Comparison of ENCODE assay signal across 8 mouse cellular contexts in the genomic region with DNA sequence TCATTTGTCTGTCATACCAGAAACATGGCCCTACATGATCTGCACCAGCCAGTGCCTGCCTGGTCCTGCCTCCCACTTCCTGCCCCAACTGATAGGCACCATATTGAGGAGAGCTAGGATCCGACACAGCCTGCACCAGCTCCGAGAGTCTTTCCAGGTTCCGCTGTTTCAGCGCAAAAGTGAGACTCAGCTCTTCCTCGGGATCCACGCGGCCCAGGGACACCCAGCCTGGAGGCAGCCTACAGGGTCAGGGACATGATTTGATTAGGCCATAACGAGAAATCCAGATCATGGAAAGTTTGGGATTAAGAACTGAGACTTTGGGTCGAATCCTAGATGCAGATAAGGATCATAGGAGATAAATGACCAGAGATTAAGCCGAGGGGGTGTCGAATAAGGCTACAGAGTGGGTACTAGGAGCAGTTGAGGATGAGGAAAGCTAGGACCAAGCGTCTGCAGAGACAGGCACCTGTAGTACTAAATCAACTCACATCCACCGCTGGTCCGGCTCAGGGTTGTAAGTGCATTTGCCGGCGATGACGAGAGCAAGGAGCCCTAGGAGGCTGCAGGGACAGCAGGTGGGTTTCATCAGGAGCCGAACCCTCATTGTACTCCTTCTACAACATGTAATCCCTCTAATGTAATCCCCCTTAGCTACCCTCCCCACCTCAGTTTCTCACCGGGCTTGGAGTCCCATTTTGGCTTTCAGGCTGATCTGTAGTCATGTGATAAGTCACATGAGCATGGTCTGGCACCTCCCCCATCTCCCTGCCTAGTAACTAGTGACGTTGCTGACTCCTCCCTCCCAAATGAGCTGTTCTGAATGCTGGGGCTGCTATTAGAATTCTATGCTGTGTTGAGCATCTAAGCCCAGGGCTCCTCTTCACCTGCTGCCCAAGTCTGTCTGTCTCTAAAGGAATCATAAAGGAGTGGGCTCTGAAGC. TPM values are rescaled to one million over a fixed set of nuclear protein-coding genes. Genes with fewer than 3 reads are reported as not detected.
A peak's percentile ranks its signal among the peaks of the same experiment; 100 is the strongest.
DNase-seq lines count a peak whose midpoint lies in the region; ATAC-seq and TF ChIP-seq lines count a peak whose summit lies in the region.

Gene Tpp1 (minus strand): TSS at position 745 of the 943 bp plus-strand sequence.

- DNase-seq in 3134 (ENCODE audit: extremely low read depth, insufficient read length, low spot score), result peak; percentile 68
- peak; percentile 90 to 92 for DNase-seq in adrenal gland, postnatal 36 days
- peak; percentile 86 to 90 for DNase-seq in heart, adult 2 months
- peak; percentile 95 to 96 for DNase-seq in kidney, adult 8-10 months
- DNase-seq in spleen, postnatal 10 days (ENCODE audit: low spot score in 2 of 2), result peak; percentile 75 to 91

- peak; percentile 72; the same call in 1 of the 2 replicates for TF ChIP-seq EP300 in heart, adult 2 months (IDR thresholded peaks at IDR 0.05; ENCODE audit: insufficient read depth, low read depth, low read length)

- intact Hi-C loops in heart, adult 2 months (cut with DNase I), result no loop called here

- H3K36me3 ChIP-seq in embryonic facial prominence, embryonic 13.5 days, result peaks cover 68% of the 10 kb centered on the region
- H3K36me3 ChIP-seq in heart, adult 2 months (ENCODE audit: control insufficient read depth, insufficient read depth, low read length), result no peaks in the 10 kb centered on the region
- peaks cover 63% of the 10 kb centered on the region for H3K36me3 ChIP-seq in limb, embryonic 13.5 days
- peaks cover 41% of the 10 kb centered on the region for H3K36me3 ChIP-seq in midbrain, embryonic 16.5 days (ENCODE audit: control insufficient read depth, insufficient read depth, low read length)

- peak; percentile 85 for ATAC-seq in embryonic facial prominence, embryonic 13.5 days (ENCODE audit: insufficient number of reproducible peaks, insufficient read depth, low FRiP score, low TSS enrichment, low read depth)
- ATAC-seq in limb, embryonic 13.5 days (ENCODE audit: low FRiP score, low read depth), result peak; percentile 92
- peak; percentile 85 for ATAC-seq in midbrain, embryonic 16.5 days

- no peaks in the 10 kb centered on the region for H3K9me3 ChIP-seq in embryonic facial prominence, embryonic 13.5 days
- no peaks in the 10 kb centered on the region for H3K9me3 ChIP-seq in limb, embryonic 13.5 days
- H3K9me3 ChIP-seq in midbrain, embryonic 16.5 days (replicated peaks; ENCODE audit: control insufficient read depth, low read length, poor library complexity, severe bottlenecking), result no peaks in the 10 kb centered on the region

- peaks cover 9% of the 10 kb centered on the region for H3K4me1 ChIP-seq in embryonic facial prominence, embryonic 13.5 days
- H3K4me1 ChIP-seq in heart, adult 2 months (ENCODE audit: control insufficient read depth, insufficient read depth, low read length), result peaks cover 3% of the 10 kb centered on the region
- H3K4me1 ChIP-seq in limb, embryonic 13.5 days, result peaks cover 5% of the 10 kb centered on the region
- peaks cover 9% of the 10 kb centered on the region for H3K4me1 ChIP-seq in midbrain, embryonic 16.5 days (ENCODE audit: control insufficient read depth, insufficient read depth, low read length)

- H3K4me2 ChIP-seq in embryonic facial prominence, embryonic 13.5 days, result peak within 1 kb of the TSS; percentile 77
- H3K4me2 ChIP-seq in limb, embryonic 13.5 days (replicated peaks), result peak within 1 kb of the TSS; percentile 77
- H3K4me2 ChIP-seq in midbrain, embryonic 16.5 days (ENCODE audit: low read length), result peak within 1 kb of the TSS; percentile 50

- peak within 1 kb of the TSS; percentile 39; the same call in 1 of the 2 replicates for H3K27ac ChIP-seq in embryonic facial prominence, embryonic 13.5 days
- peak within 1 kb of the TSS; percentile 82 for H3K27ac ChIP-seq in heart, adult 2 months
- H3K27ac ChIP-seq in limb, embryonic 13.5 days, result 0 out of 2 replicates have a peak within 1 kb of the TSS, but pooled peaks have one; percentile 12
- peak within 1 kb of the TSS; percentile 78 for H3K27ac ChIP-seq in midbrain, embryonic 16.5 days (ENCODE audit: low read length)

- peak within 1 kb of the TSS; percentile 78 for H3K9ac ChIP-seq in embryonic facial prominence, embryonic 13.5 days
- peak within 1 kb of the TSS; percentile 93 for H3K9ac ChIP-seq in heart, adult 2 months (ENCODE audit: low read depth, low read length)
- H3K9ac ChIP-seq in limb, embryonic 13.5 days, result peak within 1 kb of the TSS; percentile 72
- peak within 1 kb of the TSS; percentile 66 for H3K9ac ChIP-seq in midbrain, embryonic 16.5 days (ENCODE audit: low read depth, low read length)

- WGBS in embryonic facial prominence, embryonic 13.5 days, result 22% methylated on average over 20 of the region's 20 CpGs
- 15% methylated on average over 20 of the region's 20 CpGs for WGBS in heart, adult 2 months
- WGBS in limb, embryonic 13.5 days, result 23% methylated on average over 20 of the region's 20 CpGs
- WGBS in midbrain, embryonic 16.5 days, result 18% methylated on average over 20 of the region's 20 CpGs

- H3K4me3 ChIP-seq in embryonic facial prominence, embryonic 13.5 days, result peak within 1 kb of the TSS; percentile 59
- peak within 1 kb of the TSS; percentile 72 for H3K4me3 ChIP-seq in heart, adult 2 months
- peak within 1 kb of the TSS; percentile 59 for H3K4me3 ChIP-seq in limb, embryonic 13.5 days
- peak within 1 kb of the TSS; percentile 46 for H3K4me3 ChIP-seq in midbrain, embryonic 16.5 days (ENCODE audit: low read depth, low read length)

- H3K79me2 ChIP-seq in heart, adult 2 months (replicated peaks; ENCODE audit: control insufficient read depth, insufficient read depth, low read length), result no peaks in the 10 kb centered on the region

- TF ChIP-seq CTCF in heart, adult 2 months (IDR thresholded peaks at IDR 0.05), result no peak

- TF ChIP-seq POLR2A in heart, adult 2 months (IDR thresholded peaks at IDR 0.05; ENCODE audit: insufficient read depth, low read depth, low read length), result peak; percentile 76; the same call in 1 of the 2 replicates

- H3K27me3 ChIP-seq in embryonic facial prominence, embryonic 13.5 days, result no peaks in the 10 kb centered on the region
- no peaks in the 10 kb centered on the region for H3K27me3 ChIP-seq in heart, adult 2 months (ENCODE audit: control insufficient read depth, insufficient read depth, low read length)
- H3K27me3 ChIP-seq in limb, embryonic 13.5 days, result no peaks in the 10 kb centered on the region
- H3K27me3 ChIP-seq in midbrain, embryonic 16.5 days (ENCODE audit: control insufficient read depth, insufficient read depth, low read depth, low read length), result no peaks in the 10 kb centered on the region

RNA-seq across cellular contexts. Expression of gene Tpp1, which starts in this region (rescaled TPM):
- total RNA-seq in adrenal gland, postnatal 36 days (2021), result 100 to 1,000 TPM in 1 of 2 experiments, 10 to 100 TPM in 1; 99.2 to 113 TPM
- polyA plus RNA-seq in embryonic facial prominence, embryonic 13.5 days (2015; fragmentation: Nextera tagmentation; extraction: Ambion mirVana), result 44.0 and 45.8 TPM in 2 replicates
- total RNA-seq in heart, adult 2 months (2021), result 10 to 100 TPM; 42.1 to 50.3 TPM
- 66.1 and 90.0 TPM in 2 replicates for polyA plus RNA-seq in heart, adult 2 months (2012; rRNA removed)
- polyA plus RNA-seq in limb, embryonic 13.5 days (2015; fragmentation: Nextera tagmentation; extraction: Ambion mirVana), result 42.5 and 50.8 TPM in 2 replicates
- 32.1 and 38.6 TPM in 2 replicates for polyA plus RNA-seq in midbrain, embryonic 16.5 days (2015; fragmentation: Nextera tagmentation; extraction: Ambion mirVana)

Comparison
In these comparisons a context has a peak if more than half of its experiments do, and no peak if none do; other contexts are left out.
1. Peak in every context shown above with its lines: DNase-seq, ATAC-seq, H3K4me3 ChIP-seq and H3K27ac ChIP-seq.
2. H3K27ac ChIP-seq: peak in every context shown above with its lines; median percentile 82 in heart, adult 2 months; 78 in midbrain, embryonic 16.5 days; 39 in embryonic facial prominence, embryonic 13.5 days; 12 in limb, embryonic 13.5 days.